Mouse (Mus musculus): ENCODE measurements around the gene Tenm3. TPM values are rescaled to one million over a fixed set of nuclear protein-coding genes. Genes with fewer than 3 reads are reported as not detected.

Gene Tenm3
- polyA plus RNA-seq, 1 experiment from 2014 or later = 36.1 TPM

- WGBS = 72% methylated on average over 7 of the region's 7 CpGs
- Histone ChIP-seq H3K4me3 (ENCODE audit: low read depth, low read length) (no peak overlapping the region), H3K4me2 (ENCODE audit: low read depth) (no peak overlapping the region), H3K9ac (ENCODE audit: low read length) (no peak overlapping the region), H3K36me3 (ENCODE audit: control insufficient read depth, insufficient read depth, low read length) (no peaks in the 10 kb centered on the region), H3K9me3 (ENCODE audit: control insufficient read depth, low read length) (no peaks in the 10 kb centered on the region), H3K27me3 (ENCODE audit: control insufficient read depth, insufficient read depth, low read length) (no peaks in the 10 kb centered on the region), H3K27ac (ENCODE audit: low read depth, low read length) (no peak overlapping the region), H3K4me1 (ENCODE audit: control insufficient read depth, insufficient read depth, low read length) (no peaks in the 10 kb centered on the region)
- DNase-seq (ENCODE audit: low spot score) (no peak), ATAC-seq (ENCODE audit: insufficient read depth, low FRiP score, low TSS enrichment) (no peak)
Measured at GRCm38 (mm10) chr8:48794285-48794684, 49.5 kb downstream of the Tenm3 start.

GRCm38 (mm10) chr8:48793729-48794128 lies 50.0 kb downstream of the Tenm3 start:
- H3K27me3 ChIP-seq (ENCODE audit: control insufficient read depth, insufficient read depth, low read length) = no peaks in the 10 kb centered on the region
- DNase-seq (ENCODE audit: low spot score) = no peak
- no peak overlapping the region for H3K4me3 ChIP-seq (ENCODE audit: low read depth, low read length)
- no peak overlapping the region for H3K27ac ChIP-seq (ENCODE audit: low read depth, low read length)
- H3K9ac ChIP-seq (ENCODE audit: low read length) = no peak overlapping the region
- 70% methylated on average over 8 of the region's 8 CpGs for WGBS
- H3K36me3 ChIP-seq (ENCODE audit: control insufficient read depth, insufficient read depth, low read length) = no peaks in the 10 kb centered on the region
- no peaks in the 10 kb centered on the region for H3K9me3 ChIP-seq (ENCODE audit: control insufficient read depth, low read length)
- no peak for ATAC-seq (ENCODE audit: insufficient read depth, low FRiP score, low TSS enrichment)
- no peak overlapping the region for H3K4me2 ChIP-seq (ENCODE audit: low read depth)
- H3K4me1 ChIP-seq (ENCODE audit: control insufficient read depth, insufficient read depth, low read length) = no peaks in the 10 kb centered on the region

GRCm38 (mm10) chr8:48792587-48793326 lies 51.0 kb downstream of the Tenm3 start:
- H3K9ac ChIP-seq (ENCODE audit: low read length) = no peak overlapping the region
- DNase-seq (ENCODE audit: low spot score) (no peak), ATAC-seq (ENCODE audit: insufficient read depth, low FRiP score, low TSS enrichment) (no peak)
- no peaks in the 10 kb centered on the region for H3K9me3 ChIP-seq (ENCODE audit: control insufficient read depth, low read length)
- H3K4me2 ChIP-seq (ENCODE audit: low read depth) = no peak overlapping the region
- no peaks in the 10 kb centered on the region for H3K27me3 ChIP-seq (ENCODE audit: control insufficient read depth, insufficient read depth, low read length)
- no peak overlapping the region for H3K4me3 ChIP-seq (ENCODE audit: low read depth, low read length)
- 84% methylated on average over 10 of the region's 10 CpGs for WGBS
- H3K4me1 ChIP-seq (ENCODE audit: control insufficient read depth, insufficient read depth, low read length) = no peaks in the 10 kb centered on the region
- no peaks in the 10 kb centered on the region for H3K36me3 ChIP-seq (ENCODE audit: control insufficient read depth, insufficient read depth, low read length)
- H3K27ac ChIP-seq (ENCODE audit: low read depth, low read length) = no peak overlapping the region

- ATAC-seq (ENCODE audit: insufficient read depth, low FRiP score, low TSS enrichment) (no peak), DNase-seq (ENCODE audit: low spot score) (no peak)
- no peak overlapping the region for H3K9ac ChIP-seq (ENCODE audit: low read length)
- H3K27me3 ChIP-seq (ENCODE audit: control insufficient read depth, insufficient read depth, low read length) = no peaks in the 10 kb centered on the region
- no peaks in the 10 kb centered on the region for H3K9me3 ChIP-seq (ENCODE audit: control insufficient read depth, low read length)
- no peak overlapping the region for H3K4me3 ChIP-seq (ENCODE audit: low read depth, low read length)
- 85% methylated on average over 9 of the region's 9 CpGs for WGBS
- H3K4me2 ChIP-seq (ENCODE audit: low read depth) = no peak overlapping the region
- no peaks in the 10 kb centered on the region for H3K4me1 ChIP-seq (ENCODE audit: control insufficient read depth, insufficient read depth, low read length)
- no peaks in the 10 kb centered on the region for H3K36me3 ChIP-seq (ENCODE audit: control insufficient read depth, insufficient read depth, low read length)
- H3K27ac ChIP-seq (ENCODE audit: low read depth, low read length) = no peak overlapping the region
Measured at GRCm38 (mm10) chr8:48783308-48783707, 60.4 kb downstream of the Tenm3 start.

- DNase-seq (ENCODE audit: low spot score) = no peak
- WGBS = 89% methylated on average over 6 of the region's 6 CpGs
- Histone ChIP-seq H3K9me3 (ENCODE audit: control insufficient read depth, low read length) (no peaks in the 10 kb centered on the region), H3K4me1 (ENCODE audit: control insufficient read depth, insufficient read depth, low read length) (no peaks in the 10 kb centered on the region; the same call in 1 of the 2 replicates), H3K4me3 (ENCODE audit: low read depth, low read length) (no peak overlapping the region), H3K27ac (ENCODE audit: low read depth, low read length) (no peak overlapping the region), H3K4me2 (ENCODE audit: low read depth) (no peak overlapping the region), H3K9ac (ENCODE audit: low read length) (no peak overlapping the region), H3K27me3 (ENCODE audit: control insufficient read depth, insufficient read depth, low read length) (no peaks in the 10 kb centered on the region), H3K36me3 (ENCODE audit: control insufficient read depth, insufficient read depth, low read length) (no peaks in the 10 kb centered on the region)
- no peak for ATAC-seq (ENCODE audit: insufficient read depth, low FRiP score, low TSS enrichment)
Measured at GRCm38 (mm10) chr8:48780628-48781027, 63.1 kb downstream of the Tenm3 start.

- Histone ChIP-seq H3K4me3 (ENCODE audit: low read depth, low read length) (no peak overlapping the region), H3K4me1 (ENCODE audit: control insufficient read depth, insufficient read depth, low read length) (no peaks in the 10 kb centered on the region; the same call in 1 of the 2 replicates), H3K27me3 (ENCODE audit: control insufficient read depth, insufficient read depth, low read length) (no peaks in the 10 kb centered on the region), H3K27ac (ENCODE audit: low read depth, low read length) (no peak overlapping the region), H3K9me3 (ENCODE audit: control insufficient read depth, low read length) (no peaks in the 10 kb centered on the region), H3K9ac (ENCODE audit: low read length) (no peak overlapping the region), H3K4me2 (ENCODE audit: low read depth) (no peak overlapping the region), H3K36me3 (ENCODE audit: control insufficient read depth, insufficient read depth, low read length) (no peaks in the 10 kb centered on the region)
- DNase-seq (ENCODE audit: low spot score) (no peak), ATAC-seq (ENCODE audit: insufficient read depth, low FRiP score, low TSS enrichment) (no peak)
- 81% methylated on average over 4 of the region's 4 CpGs for WGBS
Measured at GRCm38 (mm10) chr8:48779194-48779593, 64.6 kb downstream of the Tenm3 start.

GRCm38 (mm10) chr8:48776081-48776480 lies 67.7 kb downstream of the Tenm3 start:
- Histone ChIP-seq H3K27me3 (ENCODE audit: control insufficient read depth, insufficient read depth, low read length) (no peaks in the 10 kb centered on the region), H3K4me3 (ENCODE audit: low read depth, low read length) (no peak overlapping the region), H3K4me1 (ENCODE audit: control insufficient read depth, insufficient read depth, low read length) (no peaks in the 10 kb centered on the region; the same call in 1 of the 2 replicates), H3K36me3 (ENCODE audit: control insufficient read depth, insufficient read depth, low read length) (no peaks in the 10 kb centered on the region), H3K9ac (ENCODE audit: low read length) (no peak overlapping the region), H3K9me3 (ENCODE audit: control insufficient read depth, low read length) (no peaks in the 10 kb centered on the region), H3K27ac (ENCODE audit: low read depth, low read length) (no peak overlapping the region), H3K4me2 (ENCODE audit: low read depth) (no peak overlapping the region)
- ATAC-seq (ENCODE audit: insufficient read depth, low FRiP score, low TSS enrichment) (no peak), DNase-seq (ENCODE audit: low spot score) (peak; percentile 20)
- WGBS = 60% methylated on average over 9 of the region's 9 CpGs

GRCm38 (mm10) chr8:48775531-48776037 lies 68.2 kb downstream of the Tenm3 start:
- WGBS = 15% methylated on average over 9 of the region's 9 CpGs
- DNase-seq (ENCODE audit: low spot score) (peak; percentile 25), ATAC-seq (ENCODE audit: insufficient read depth, low FRiP score, low TSS enrichment) (no peak)
- Histone ChIP-seq H3K36me3 (ENCODE audit: control insufficient read depth, insufficient read depth, low read length) (no peaks in the 10 kb centered on the region), H3K4me2 (ENCODE audit: low read depth) (no peak overlapping the region), H3K4me1 (ENCODE audit: control insufficient read depth, insufficient read depth, low read length) (no peaks in the 10 kb centered on the region; the same call in 1 of the 2 replicates), H3K27me3 (ENCODE audit: control insufficient read depth, insufficient read depth, low read length) (no peaks in the 10 kb centered on the region), H3K4me3 (ENCODE audit: low read depth, low read length) (no peak overlapping the region), H3K9me3 (ENCODE audit: control insufficient read depth, low read length) (no peaks in the 10 kb centered on the region), H3K9ac (ENCODE audit: low read length) (no peak overlapping the region), H3K27ac (ENCODE audit: low read depth, low read length) (no peak overlapping the region)

GRCm38 (mm10) chr8:48774837-48775236 lies 68.9 kb downstream of the Tenm3 start:
- Histone ChIP-seq H3K4me3 (ENCODE audit: low read depth, low read length) (no peak overlapping the region), H3K9me3 (ENCODE audit: control insufficient read depth, low read length) (no peaks in the 10 kb centered on the region), H3K36me3 (ENCODE audit: control insufficient read depth, insufficient read depth, low read length) (no peaks in the 10 kb centered on the region), H3K4me2 (ENCODE audit: low read depth) (no peak overlapping the region), H3K4me1 (ENCODE audit: control insufficient read depth, insufficient read depth, low read length) (no peaks in the 10 kb centered on the region; the same call in 1 of the 2 replicates), H3K27ac (ENCODE audit: low read depth, low read length) (no peak overlapping the region), H3K9ac (ENCODE audit: low read length) (no peak overlapping the region), H3K27me3 (ENCODE audit: control insufficient read depth, insufficient read depth, low read length) (no peaks in the 10 kb centered on the region)
- ATAC-seq (ENCODE audit: insufficient read depth, low FRiP score, low TSS enrichment) = no peak
- WGBS = 56% methylated on average over 4 of the region's 4 CpGs
- no peak for DNase-seq (ENCODE audit: low spot score)
